Mouse (Mus musculus): ENCODE results near the gene Eps8l1.
"Not testable (repeated sequence)": the region's sequence is repeated elsewhere in the genome, so short reads cannot be mapped to it uniquely, and the experiment has no call there.

Gene Eps8l1

GRCm38 (mm10) chr7:4511489-4512224 is 51.2 kb downstream of the Eps8l1 start:
- DNase-seq = no peak

GRCm38 (mm10) chr7:4513236-4513635 is 52.8 kb downstream of the Eps8l1 start:
- no peak for DNase-seq

GRCm38 (mm10) chr7:4513829-4514712 is 53.6 kb downstream of the Eps8l1 start:
- DNase-seq = no peak

- DNase-seq = no peak
Observed at GRCm38 (mm10) chr7:4515853-4516252, 55.4 kb downstream of the Eps8l1 start.

GRCm38 (mm10) chr7:4516332-4517050 is 56.0 kb downstream of the Eps8l1 start, which contains the start of gene Tnnt1:
Tnnt1 (minus strand) TSS chr7:4516382.
- DNase-seq = no peak

- no peak for DNase-seq
Observed at GRCm38 (mm10) chr7:4518487-4518886, 58.0 kb downstream of the Eps8l1 start.

GRCm38 (mm10) chr7:4521231-4522003 is 60.9 kb downstream of the Eps8l1 start:
- no peak for DNase-seq

- no peak for DNase-seq
Observed at GRCm38 (mm10) chr7:4522292-4522691, 61.8 kb downstream of the Eps8l1 start.

GRCm38 (mm10) chr7:4523205-4524130 is 63.0 kb downstream of the Eps8l1 start:
- no peak for DNase-seq

GRCm38 (mm10) chr7:4524212-4524922 is 63.9 kb downstream of the Eps8l1 start, which contains the start of gene Tnni3:
Tnni3 (minus strand) TSS chr7:4524229.
- not testable (repeated sequence) for DNase-seq

GRCm38 (mm10) chr7:4526341-4527301 is 66.1 kb downstream of the Eps8l1 start:
- peak; percentile 70 for DNase-seq

- no peak for DNase-seq
Observed at GRCm38 (mm10) chr7:4527302-4527689, 66.8 kb downstream of the Eps8l1 start.
